Mouse (Mus musculus): ENCODE measurements around the gene Adamtsl2.
A peak's percentile ranks its signal among the peaks of the same experiment; 100 is the strongest.

The Adamtsl2 gene

GRCm38 (mm10) chr2:27074804-27075203, 4.4 kb upstream of the Adamtsl2 start:
- peak in 1 of 2 experiments; percentile 54 for DNase-seq (ENCODE audit: inconsistent age in 2 of 2, low spot score in 1 of 2)

GRCm38 (mm10) chr2:27075485-27075884, 3.7 kb upstream of the Adamtsl2 start:
- peak; percentile 33 to 81 for DNase-seq (ENCODE audit: inconsistent age in 2 of 2, low spot score in 1 of 2)

DNA sequence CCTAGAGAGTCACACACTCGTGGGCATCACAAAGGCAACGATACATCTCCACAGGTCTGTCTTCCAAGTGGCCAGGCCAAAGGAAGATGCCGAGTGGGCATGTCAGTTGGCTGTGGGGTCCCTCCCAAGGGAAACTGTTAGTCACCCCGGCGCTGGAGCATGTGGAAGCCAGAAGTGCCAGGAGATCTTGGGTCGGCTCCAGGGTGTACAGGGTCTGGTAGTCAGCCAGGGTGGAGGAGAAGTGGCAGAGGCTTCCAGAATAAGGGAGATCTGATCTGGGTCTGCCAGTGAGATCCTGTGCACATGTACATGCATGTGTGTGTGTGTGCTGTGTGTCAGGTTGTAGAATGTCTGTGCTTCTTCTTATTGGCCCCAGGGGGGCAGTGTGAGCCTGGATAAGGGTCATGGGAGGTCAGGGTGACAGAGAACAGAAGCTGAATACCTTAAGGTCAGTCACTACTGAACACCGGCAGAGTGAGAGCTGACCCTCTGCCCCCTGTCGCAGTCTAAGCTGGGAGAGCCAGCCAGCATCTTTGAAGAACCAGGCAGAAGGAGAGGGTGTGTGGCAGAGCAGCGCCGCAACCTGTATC, 1.4 kb upstream of the Adamtsl2 start:
- DNase-seq (ENCODE audit: inconsistent age in 2 of 2, low spot score in 1 of 2) = peak; percentile 15 to 68

- no peak for DNase-seq (ENCODE audit: inconsistent age in 2 of 2, low spot score in 1 of 2)
Measured at GRCm38 (mm10) chr2:27078312-27078711, 867 bp upstream of the Adamtsl2 start.

DNA sequence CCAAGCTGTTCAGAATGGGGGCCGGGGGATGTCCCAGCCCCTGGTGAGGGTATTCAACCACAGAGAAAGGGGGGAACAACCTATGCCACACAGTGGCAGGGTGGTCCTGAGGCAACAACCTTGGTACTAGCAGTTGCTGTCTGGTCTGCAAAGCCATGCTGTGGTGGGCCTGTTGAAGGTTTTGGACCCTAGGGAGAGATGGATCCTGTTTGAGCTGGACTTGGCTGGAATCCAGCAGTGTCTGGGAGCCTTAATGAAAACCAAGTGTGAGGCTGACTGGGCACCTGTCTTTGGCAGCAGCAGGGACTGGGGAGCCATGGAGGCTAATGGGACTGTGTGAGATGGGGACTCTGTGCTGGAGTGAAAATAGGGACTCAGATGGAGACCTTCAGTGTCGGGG, 470 bp downstream of the Adamtsl2 start:
- peak; percentile 26 to 63 for DNase-seq (ENCODE audit: inconsistent age in 2 of 2, low spot score in 1 of 2)

DNA sequence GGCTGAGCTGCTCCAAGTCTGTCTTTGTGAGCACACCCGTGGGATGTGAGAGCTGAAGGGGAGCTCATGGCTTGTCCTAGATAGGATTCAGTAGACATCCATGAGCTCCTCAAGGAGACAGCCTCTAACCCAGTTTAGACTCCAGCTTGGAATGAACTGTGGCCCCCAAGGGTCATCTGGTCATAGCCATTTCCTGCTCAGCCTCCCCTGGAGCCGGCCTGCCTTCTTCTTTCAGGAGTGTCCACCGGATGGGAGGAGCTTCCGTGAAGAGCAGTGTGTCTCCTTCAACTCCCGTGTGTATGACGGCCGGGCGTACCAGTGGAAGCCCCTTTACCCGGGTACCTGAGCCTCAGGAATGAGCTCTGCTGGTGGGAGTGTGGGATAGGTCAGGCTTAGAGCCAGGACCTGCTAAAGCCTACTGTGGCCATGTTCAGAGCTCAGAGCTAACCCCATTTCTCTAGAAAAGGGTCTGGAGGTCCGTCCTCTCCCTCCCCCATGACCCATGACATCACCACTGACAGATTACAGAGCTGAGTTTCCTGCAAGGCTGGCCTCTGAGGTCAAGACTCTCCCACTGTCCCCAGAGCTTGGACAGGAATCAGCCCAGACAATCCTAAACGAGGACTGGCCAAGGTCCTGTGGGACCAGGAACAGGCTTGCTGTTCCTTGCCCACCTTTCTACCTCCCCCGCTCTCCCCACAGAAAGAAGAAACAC, 4.7 kb downstream of the Adamtsl2 start:
- DNase-seq (ENCODE audit: inconsistent age in 2 of 2, low spot score in 1 of 2) = peak; percentile 51 to 74

GRCm38 (mm10) chr2:27084963-27085362, 5.8 kb downstream of the Adamtsl2 start:
- peak in 1 of 2 experiments; percentile 12 for DNase-seq (ENCODE audit: inconsistent age in 2 of 2, low spot score in 1 of 2)

DNA sequence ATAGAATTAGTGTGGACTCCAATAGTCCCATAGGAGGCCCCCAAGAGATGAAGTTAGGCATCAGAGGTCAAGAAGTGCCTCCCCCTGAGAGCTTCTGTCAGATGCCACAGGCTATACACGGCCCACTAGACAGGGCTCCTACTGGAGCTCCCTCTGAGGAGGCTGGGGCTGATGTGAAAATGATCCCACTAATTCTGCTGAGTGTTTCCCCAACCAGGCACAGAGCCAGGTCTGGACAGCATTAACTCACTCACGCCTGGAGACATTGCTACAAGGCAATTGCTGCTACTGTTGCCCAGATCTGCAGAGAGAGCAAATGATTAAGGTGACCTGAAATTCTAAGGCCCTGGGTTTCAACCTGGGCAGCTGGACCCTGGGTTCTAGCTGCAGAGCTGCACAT, 6.6 kb downstream of the Adamtsl2 start:
- DNase-seq (ENCODE audit: inconsistent age in 2 of 2, low spot score in 1 of 2) = no peak

DNA sequence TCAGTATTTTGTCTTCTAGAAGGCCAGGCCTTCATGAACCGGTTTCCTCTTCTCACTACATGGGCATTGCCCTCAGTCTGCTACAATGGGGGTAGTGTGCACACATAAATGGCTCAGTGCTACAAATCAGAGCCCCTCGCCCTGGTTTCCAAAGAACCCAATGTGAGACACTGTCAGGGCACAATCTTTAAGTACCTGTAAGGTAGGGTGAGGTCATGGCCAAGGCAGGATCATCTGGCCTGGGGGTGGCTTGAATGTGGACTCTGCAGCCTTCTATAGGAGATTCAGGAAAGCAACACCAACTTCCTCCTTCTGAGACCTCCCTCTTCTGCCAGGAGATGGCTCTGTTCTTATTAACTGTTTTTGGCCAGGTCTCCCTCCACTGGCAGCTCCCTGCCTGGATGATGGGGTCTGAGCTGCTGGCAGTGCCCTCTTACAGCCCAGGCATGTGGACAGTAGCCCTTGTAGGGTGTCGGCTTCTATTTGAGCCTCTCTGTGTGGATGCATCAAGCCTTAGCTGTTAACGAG, 7.4 kb downstream of the Adamtsl2 start:
- DNase-seq (ENCODE audit: inconsistent age in 2 of 2, low spot score in 1 of 2) = no peak

DNA sequence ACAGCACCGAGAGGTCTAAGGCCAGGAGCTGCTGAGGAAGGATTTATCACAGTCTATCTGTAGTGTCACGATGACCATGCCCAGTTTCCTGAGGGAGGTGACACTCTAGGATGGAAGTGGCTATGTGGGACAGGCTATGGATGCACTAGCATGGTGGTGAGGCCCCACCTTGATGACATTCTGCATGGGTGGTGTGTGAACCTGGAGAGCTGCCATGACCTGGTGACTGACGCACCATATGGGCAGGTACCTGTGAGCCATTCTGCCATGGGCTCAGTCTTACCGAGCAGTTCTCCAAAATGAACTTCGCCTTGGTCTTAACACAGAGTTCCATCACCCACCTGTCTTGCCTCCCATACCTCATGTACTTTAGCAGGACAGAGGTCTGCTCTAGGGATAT, 8.4 kb downstream of the Adamtsl2 start:
- DNase-seq (ENCODE audit: inconsistent age in 2 of 2, low spot score in 1 of 2) = no peak

DNA sequence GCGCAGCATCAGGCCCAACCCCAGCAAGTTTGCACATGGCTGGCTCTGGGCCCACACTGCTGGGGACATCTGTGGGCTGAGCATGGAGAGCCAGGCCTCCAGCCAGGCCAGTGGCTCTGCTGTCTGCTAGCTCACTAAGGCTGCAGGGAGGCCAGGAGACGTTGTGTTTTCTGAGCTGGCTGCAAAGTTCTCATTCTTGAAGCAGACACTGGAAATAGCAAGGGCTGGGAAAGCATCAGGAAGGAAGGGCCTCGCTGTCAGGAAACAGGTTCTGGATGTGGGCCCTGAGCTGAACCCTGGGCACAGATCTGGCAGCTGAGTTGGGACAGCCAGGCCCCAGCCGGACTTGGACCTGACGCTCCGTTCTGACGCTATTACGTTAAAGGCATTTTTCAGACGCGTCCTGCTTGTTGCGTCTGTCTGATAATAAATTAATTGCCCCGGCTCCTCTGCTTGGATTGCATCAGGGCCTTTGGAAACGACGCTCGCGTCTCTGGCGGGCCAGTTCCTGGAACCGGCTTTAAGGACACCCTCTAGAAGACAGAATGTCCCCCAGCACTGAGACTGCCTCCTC, 9.0 kb downstream of the Adamtsl2 start:
- peak; percentile 70 to 85 for DNase-seq (ENCODE audit: inconsistent age in 2 of 2, low spot score in 1 of 2)

DNA sequence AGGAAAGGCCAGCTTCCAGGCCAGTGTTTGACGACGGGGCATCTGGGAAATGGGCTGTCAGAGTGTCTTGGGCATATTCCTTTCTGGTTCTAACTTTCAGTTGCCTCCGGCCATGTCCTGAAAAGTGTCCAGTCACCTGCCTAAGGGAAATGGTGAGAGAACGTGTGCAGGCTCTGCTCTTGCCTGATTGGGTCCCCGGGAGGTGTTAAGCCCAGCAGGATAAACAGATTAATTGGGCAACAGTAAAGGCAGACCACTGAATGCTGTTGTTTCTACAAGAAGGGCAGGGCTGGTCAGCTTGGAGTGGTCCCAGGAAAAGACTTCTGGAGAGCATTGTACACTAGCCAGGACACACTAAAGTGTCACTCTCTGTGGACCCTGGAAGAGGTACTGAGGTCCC, 9.5 kb downstream of the Adamtsl2 start:
- DNase-seq (ENCODE audit: inconsistent age in 2 of 2, low spot score in 1 of 2) = no peak

- no peak for DNase-seq (ENCODE audit: inconsistent age in 2 of 2, low spot score in 1 of 2)
Measured at GRCm38 (mm10) chr2:27089238-27089637, 10.1 kb downstream of the Adamtsl2 start.

GRCm38 (mm10) chr2:27095178-27095577, 16.0 kb downstream of the Adamtsl2 start:
- DNase-seq (ENCODE audit: inconsistent age in 2 of 2, low spot score in 1 of 2) = no peak

- DNase-seq (ENCODE audit: inconsistent age in 2 of 2, low spot score in 1 of 2) = peak; percentile 19 to 55
Measured at GRCm38 (mm10) chr2:27096341-27096981, 17.3 kb downstream of the Adamtsl2 start.

DNA sequence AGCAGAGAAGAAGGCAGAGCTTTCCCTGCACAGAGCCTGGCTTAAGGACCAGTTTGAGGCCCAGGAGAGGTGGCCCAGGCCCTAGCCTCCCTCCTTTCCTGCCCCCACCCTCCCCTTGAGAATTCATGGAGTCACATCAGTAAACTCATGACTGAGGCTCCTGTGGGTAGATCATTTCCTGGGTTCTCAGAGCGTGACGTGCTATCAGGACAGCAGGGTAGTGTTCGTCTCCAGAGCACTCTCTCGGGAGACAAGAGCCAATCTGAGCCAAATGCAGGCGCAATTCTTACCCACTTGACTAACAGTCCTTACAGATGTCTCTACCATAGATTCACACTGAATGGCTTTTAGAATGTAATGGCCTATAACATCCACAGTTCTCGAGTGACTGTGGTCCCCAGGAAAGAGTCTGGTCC, 18.1 kb downstream of the Adamtsl2 start:
- no peak for DNase-seq (ENCODE audit: inconsistent age in 2 of 2, low spot score in 1 of 2)

GRCm38 (mm10) chr2:27097776-27098175, 18.6 kb downstream of the Adamtsl2 start:
- DNase-seq (ENCODE audit: inconsistent age in 2 of 2, low spot score in 1 of 2) = peak; percentile 48 to 55

DNA sequence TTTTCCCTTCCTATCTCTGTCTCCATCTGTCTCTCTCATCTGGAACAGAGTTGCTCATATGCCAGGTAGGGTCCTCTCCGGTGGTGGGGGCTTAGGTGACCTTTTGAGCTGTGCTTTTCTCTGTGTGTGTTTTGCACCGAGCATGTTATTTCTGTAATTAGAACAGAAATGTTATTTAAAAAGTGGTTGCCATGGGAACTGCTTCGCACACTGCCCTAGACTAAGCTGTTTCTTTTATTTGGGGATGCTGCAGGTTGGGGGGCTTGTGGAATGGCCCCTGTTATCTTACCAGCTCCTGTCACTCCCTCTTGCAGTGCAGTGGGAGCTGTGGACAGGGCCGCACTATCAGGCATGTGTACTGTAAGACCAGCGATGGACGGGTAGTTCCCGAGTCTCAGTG, 24.4 kb downstream of the Adamtsl2 start:
- no peak for DNase-seq (ENCODE audit: inconsistent age in 2 of 2, low spot score in 1 of 2)

DNA sequence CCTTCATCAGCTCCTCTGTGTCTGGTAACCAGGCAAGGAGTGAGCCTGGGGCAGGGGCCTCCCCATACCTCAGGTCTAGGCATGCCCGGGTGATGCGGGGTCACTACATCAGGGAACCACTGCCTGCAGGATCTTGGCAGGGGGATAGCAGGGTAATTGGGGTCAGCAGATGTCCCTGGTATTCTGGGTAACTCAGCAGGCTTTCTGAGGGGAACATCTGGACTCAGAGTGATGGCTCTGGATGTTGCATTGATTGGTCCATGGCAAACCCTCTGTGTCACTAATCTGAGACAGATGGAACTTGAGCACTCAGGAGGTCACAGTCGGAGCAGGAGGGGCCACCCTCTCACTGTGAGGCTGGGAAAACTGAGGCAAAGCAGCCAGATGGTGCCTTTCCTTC, 27.6 kb downstream of the Adamtsl2 start:
- no peak for DNase-seq (ENCODE audit: inconsistent age in 2 of 2, low spot score in 1 of 2)

- no peak for DNase-seq (ENCODE audit: inconsistent age in 2 of 2, low spot score in 1 of 2)
Measured at GRCm38 (mm10) chr2:27108144-27108543, 29.0 kb downstream of the Adamtsl2 start.

- DNase-seq (ENCODE audit: inconsistent age in 2 of 2, low spot score in 1 of 2) = no peak
Measured at GRCm38 (mm10) chr2:27109052-27109451, 29.9 kb downstream of the Adamtsl2 start.

GRCm38 (mm10) chr2:27112585-27112984, 33.4 kb downstream of the Adamtsl2 start:
- no peak for DNase-seq (ENCODE audit: inconsistent age in 2 of 2, low spot score in 1 of 2)
